Comparison of ENCODE assay signal across 8 mouse cellular contexts in the genomic region with DNA sequence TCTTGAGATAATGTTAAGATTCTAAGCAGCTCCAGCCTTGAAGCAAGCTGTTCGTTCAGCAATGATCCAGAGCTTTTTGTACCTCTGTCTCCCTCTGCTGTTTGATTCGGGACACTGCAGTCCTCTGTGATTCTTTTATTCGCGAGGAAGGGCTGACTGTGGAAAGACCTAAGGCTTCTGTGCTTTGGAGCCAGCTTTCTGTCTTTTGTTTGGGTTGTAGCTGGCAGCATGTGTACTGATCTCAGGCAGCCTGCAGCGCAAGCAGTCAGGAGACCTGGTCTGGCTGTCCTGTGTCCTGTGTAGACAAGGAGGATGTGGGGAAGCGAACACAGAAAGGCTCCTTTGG. TPM values are rescaled to one million over a fixed set of nuclear protein-coding genes. Genes with fewer than 3 reads are reported as not detected.
DNase-seq lines count a peak whose midpoint lies in the region; ATAC-seq and TF ChIP-seq lines count a peak whose summit lies in the region.

No protein-coding gene starts in this region.

- H3K9me3 ChIP-seq in G1E (replicated peaks), result no peaks in the 10 kb centered on the region
- no peaks in the 10 kb centered on the region for H3K9me3 ChIP-seq in lung, embryonic 14.5 days (ENCODE audit: low read depth, low read length)

- peak overlapping the region; percentile 79 for H3K4me2 ChIP-seq in lung, embryonic 14.5 days

- peak; percentile 85 for DNase-seq in G1E (ENCODE audit: low spot score)
- peak; percentile 79 to 85 for DNase-seq in cerebellum, adult 2 months
- peak; percentile 84 for DNase-seq in forelimb bud, embryonic 11.5 days (ENCODE audit: low read depth, low spot score)
- DNase-seq in layer of hippocampus, adult 8-10 months (ENCODE audit: low spot score in 2 of 2), result peak; percentile 58 to 87
- DNase-seq in lung, embryonic 14.5 days, result peak; percentile 93
- peak; percentile 69 for DNase-seq in ovary, adult 18-20 months (ENCODE audit: low spot score)
- DNase-seq in thymus, postnatal 0 days (ENCODE audit: low spot score), result peak; percentile 75

- H3K9ac ChIP-seq in lung, embryonic 14.5 days, result no peak overlapping the region

- TF ChIP-seq CTCF in G1E (IDR thresholded peaks at IDR 0.05; ENCODE audit: low read depth, low read length), result peak; percentile 88
- TF ChIP-seq CTCF in cerebellum, adult 2 months (IDR thresholded peaks at IDR 0.05; ENCODE audit: borderline replicate concordance, insufficient read depth, low read depth, low read length), result peak; percentile 61; the same call in 1 of the 2 replicates
- peak; percentile 90 for TF ChIP-seq CTCF in lung, embryonic 14.5 days (IDR thresholded peaks at IDR 0.05; ENCODE audit: low read depth)

- no peaks in the 10 kb centered on the region for H3K36me3 ChIP-seq in G1E (replicated peaks)
- H3K36me3 ChIP-seq in lung, embryonic 14.5 days (ENCODE audit: insufficient read depth), result no peaks in the 10 kb centered on the region

- peaks cover 36% of the 10 kb centered on the region for H3K4me1 ChIP-seq in G1E (ENCODE audit: insufficient read depth, low read depth, low read length)
- 0 out of 2 replicates have a peak, but pooled peaks cover 2% of the 10 kb centered on the region for H3K4me1 ChIP-seq in cerebellum, adult 2 months (ENCODE audit: control insufficient read depth, insufficient read depth, low read length)
- no peaks in the 10 kb centered on the region for H3K4me1 ChIP-seq in lung, embryonic 14.5 days (ENCODE audit: insufficient read depth)

- H3K27ac ChIP-seq in cerebellum, adult 2 months (ENCODE audit: insufficient read depth, low read length), result no peak overlapping the region
- no peak overlapping the region for H3K27ac ChIP-seq in lung, embryonic 14.5 days (ENCODE audit: low read depth)

- H3K4me3 ChIP-seq in G1E (ENCODE audit: low read depth, low read length), result no peak overlapping the region; the same call in 1 of the 2 replicates
- no peak overlapping the region for H3K4me3 ChIP-seq in cerebellum, adult 2 months (replicated peaks; ENCODE audit: insufficient read depth, low read depth, low read length)
- peak overlapping the region; percentile 32 for H3K4me3 ChIP-seq in lung, embryonic 14.5 days (ENCODE audit: low read depth, low read length)

- H3K27me3 ChIP-seq in G1E (ENCODE audit: insufficient read depth, low read length), result peaks cover 8% of the 10 kb centered on the region; the same call in 1 of the 2 replicates
- no peaks in the 10 kb centered on the region for H3K27me3 ChIP-seq in cerebellum, adult 2 months (ENCODE audit: control insufficient read depth, insufficient read depth, low read length)
- no peaks in the 10 kb centered on the region for H3K27me3 ChIP-seq in lung, embryonic 14.5 days (ENCODE audit: insufficient read depth, low read length)

- ATAC-seq in G1E (ENCODE audit: extremely low read depth, insufficient number of reproducible peaks, low FRiP score, poor library complexity, severe bottlenecking), result peak; percentile 36
- ATAC-seq in hematopoietic stem cell, adult 5-6 weeks (replicated peaks in 1 of 2; ENCODE audit: insufficient read depth in 1 of 2, low FRiP score in 2 of 2, low TSS enrichment in 1 of 2, low read depth in 1 of 2, poor library complexity in 2 of 2, severe bottlenecking in 2 of 2), result peak; percentile 82 to 89; a peak in 3 of 4 replicates
- peak; percentile 66; the same call in 1 of the 2 replicates for ATAC-seq in lung, embryonic 14.5 days (ENCODE audit: insufficient read depth)

- TF ChIP-seq POLR2A in cerebellum, adult 2 months (IDR thresholded peaks at IDR 0.05; ENCODE audit: borderline replicate concordance, insufficient read depth, low read length), result no peak

- WGBS in cerebellum, adult 2 months, result 3% methylated on average over 6 of the region's 6 CpGs
- 8% methylated on average over 6 of the region's 6 CpGs for WGBS in lung, embryonic 14.5 days

RNA-seq across cellular contexts. Expression of gene Esr2, which starts 19.6 kb away (rescaled TPM):
- total RNA-seq in G1E (2014; fragmentation: Nextera tagmentation), result not detected in 2 replicates
- 0.05 TPM in 1 of 2 replicates, not detected in the other for total RNA-seq in G1E (2017)
- not detected in 2 replicates for polyA plus RNA-seq in G1E (2012)
- polyA plus RNA-seq in cerebellum, adult 2 months (2012; rRNA removed), result 0.07 and 0.10 TPM in 2 replicates
- total RNA-seq in hematopoietic stem cell, adult 5-6 weeks (2017), result 0.13 TPM in 1 of 2 replicates, not detected in the other
- under 1 TPM; 0.31 to 0.57 (median 0.42) TPM for total RNA-seq in layer of hippocampus, adult 8-10 months (2022)
- 0.26 and 0.46 TPM in 2 replicates for polyA plus RNA-seq in lung, embryonic 14.5 days (2014; fragmentation: Nextera tagmentation; extraction: Ambion mirVana)
- polyA plus RNA-seq in thymus, postnatal 0 days (2015; fragmentation: Nextera tagmentation; extraction: Ambion mirVana), result 0.05 TPM in 1 of 2 replicates, not detected in the other

RNA-seq across cellular contexts. Expression of gene Tex21, which starts 49.9 kb away (rescaled TPM):
- total RNA-seq in G1E (2014; fragmentation: Nextera tagmentation) (5.7 and 6.8 TPM in 2 replicates), G1E (2017) (0.66 and 0.81 TPM in 2 replicates)
- polyA plus RNA-seq in G1E (2012), result 0.19 and 0.26 TPM in 2 replicates
- polyA plus RNA-seq in cerebellum, adult 2 months (2012; rRNA removed), result not detected in 2 replicates
- not detected in 2 replicates for total RNA-seq in hematopoietic stem cell, adult 5-6 weeks (2017)
- not detected for total RNA-seq in layer of hippocampus, adult 8-10 months (2022)
- not detected in 2 replicates for polyA plus RNA-seq in lung, embryonic 14.5 days (2014; fragmentation: Nextera tagmentation; extraction: Ambion mirVana)
- polyA plus RNA-seq in thymus, postnatal 0 days (2015; fragmentation: Nextera tagmentation; extraction: Ambion mirVana), result 0.06 TPM in 1 of 2 replicates, not detected in the other

RNA-seq across cellular contexts. Expression of gene Mthfd1, which starts 58.4 kb away (rescaled TPM):
- total RNA-seq in G1E (2014; fragmentation: Nextera tagmentation) (164 and 185 TPM in 2 replicates), G1E (2017) (253 TPM in 2 replicates)
- 199 and 228 TPM in 2 replicates for polyA plus RNA-seq in G1E (2012)
- 44.4 and 52.6 TPM in 2 replicates for polyA plus RNA-seq in cerebellum, adult 2 months (2012; rRNA removed)
- total RNA-seq in hematopoietic stem cell, adult 5-6 weeks (2017), result 88.8 and 164 TPM in 2 replicates
- total RNA-seq in layer of hippocampus, adult 8-10 months (2022), result 10 to 100 TPM; 46.4 to 50.7 (median 48.0) TPM
- 99.8 and 104 TPM in 2 replicates for polyA plus RNA-seq in lung, embryonic 14.5 days (2014; fragmentation: Nextera tagmentation; extraction: Ambion mirVana)
- 57.6 and 65.8 TPM in 2 replicates for polyA plus RNA-seq in thymus, postnatal 0 days (2015; fragmentation: Nextera tagmentation; extraction: Ambion mirVana)
